Mouse (Mus musculus) megakaryocyte, adult 5-6 weeks (primary cell): ENCODE measurements around the gene Nxph4. TPM values are rescaled to one million over a fixed set of nuclear protein-coding genes. Genes with fewer than 3 reads are reported as not detected.

Experiments used
- ATAC-seq: 2 replicates; pipeline ENCODE4 v1.8.0; 2016; ENCODE audit warnings: mild to moderate bottlenecking, inconsistent platforms; ENCODE audit not compliant: poor library complexity, severe bottlenecking
- total RNA-seq, 2 experiments: library from RNA; stranded (forward) in 1 of 2; stranded (reverse) in 1 of 2; fragments of 153-499, 151-499 nt in 1 of 2; fragments of 221-1000, 200-1000 nt in 1 of 2; gene quantifications; 2 replicates each; pipeline versions ENCODE4 v1.2.3 to v1.2.4; 2015 to 2017

The Nxph4 gene
- total RNA-seq, 2 experiments from 2014 or later = not detected

- no peak for ATAC-seq
These were observed 9.6 kb upstream of the Nxph4 start for GRCm38 (mm10) chr10:127543916-127544315.

GRCm38 (mm10) chr10:127542720-127543119 is 8.4 kb upstream of the Nxph4 start:
- no peak for ATAC-seq

GRCm38 (mm10) chr10:127542084-127542483 is 7.7 kb upstream of the Nxph4 start:
- ATAC-seq = no peak

- ATAC-seq = no peak
These were observed 7.2 kb upstream of the Nxph4 start for GRCm38 (mm10) chr10:127541510-127541909.

GRCm38 (mm10) chr10:127537854-127538583 is 3.7 kb upstream of the Nxph4 start:
- ATAC-seq = peak; percentile 80

DNA sequence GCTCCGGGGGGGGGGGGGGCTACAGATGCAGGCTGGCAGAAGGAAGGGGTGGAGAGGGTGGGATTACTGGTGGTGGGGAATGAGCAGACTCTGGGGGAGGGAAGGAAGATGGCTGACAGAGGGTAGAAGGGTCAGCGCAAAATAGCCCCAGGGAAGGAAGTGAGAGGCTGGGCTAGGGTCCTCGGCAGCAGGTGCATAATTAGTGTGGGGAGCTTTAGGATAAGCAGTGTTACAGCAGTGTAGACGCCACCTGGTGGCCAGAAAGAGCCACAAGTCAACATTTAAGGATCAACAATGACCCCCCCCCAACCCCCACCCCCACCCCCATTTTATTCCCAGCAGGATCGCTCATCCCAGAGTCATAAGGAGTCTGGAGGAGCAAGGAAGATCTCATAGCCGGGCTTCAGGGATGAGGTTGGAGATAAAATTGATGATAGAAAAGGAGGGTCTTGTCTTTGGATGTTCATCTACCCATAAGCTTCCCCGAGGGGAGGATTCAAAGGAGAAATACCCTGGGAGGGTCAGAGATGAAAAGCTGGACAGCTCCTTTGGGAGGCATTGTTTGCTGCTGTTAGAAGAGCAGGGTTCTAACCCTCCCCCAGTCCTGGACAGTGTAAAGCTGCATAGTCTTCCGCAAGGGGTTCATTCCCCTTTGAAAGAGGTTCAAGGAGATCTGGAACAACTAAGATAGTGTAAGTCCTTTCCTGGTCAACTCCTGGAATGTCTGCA is 2.4 kb upstream of the Nxph4 start:
- ATAC-seq = no peak

DNA sequence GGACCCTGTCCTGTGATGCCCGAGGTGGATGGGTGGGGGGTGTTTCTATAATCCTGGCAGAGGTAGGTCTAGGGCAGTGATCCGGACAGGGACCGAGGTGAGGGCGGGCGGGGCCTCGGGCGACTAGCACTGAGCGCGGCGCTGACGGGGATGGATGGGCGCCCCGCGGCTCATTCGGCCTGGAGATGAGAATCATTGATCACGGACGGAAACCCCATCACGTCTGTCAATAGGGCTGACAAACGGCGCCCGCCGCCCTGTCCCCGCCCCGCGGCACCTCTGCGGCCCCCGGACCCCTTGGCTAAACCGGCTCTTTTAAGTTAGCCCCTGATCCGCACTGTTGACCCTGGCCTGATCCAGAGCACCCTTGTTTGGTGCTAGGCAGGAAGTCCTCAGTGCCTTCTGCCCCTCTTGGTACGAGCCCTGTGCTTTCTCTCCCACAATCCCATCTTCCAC is 598 bp upstream of the Nxph4 start:
- no peak for ATAC-seq

DNA sequence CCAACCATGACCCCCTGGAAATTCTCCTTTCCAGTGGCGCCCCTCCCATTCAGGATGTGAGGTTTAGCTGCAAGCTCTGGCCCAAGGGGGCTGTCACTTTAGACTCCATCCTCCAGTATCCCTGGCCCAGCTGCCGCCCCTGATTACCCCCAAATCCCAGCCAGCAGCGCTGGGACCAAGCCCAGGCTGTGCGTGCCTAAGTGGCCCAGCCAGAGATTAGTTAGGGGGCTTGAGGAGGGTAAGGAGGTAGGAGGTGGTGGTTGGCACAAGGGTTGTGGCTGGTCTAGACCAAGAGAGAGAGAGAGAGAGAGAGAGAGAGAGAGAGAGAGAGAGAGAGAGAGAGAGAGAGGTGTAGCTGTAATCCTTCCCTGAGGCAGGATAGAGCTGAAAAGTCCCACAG is 2.8 kb downstream of the Nxph4 start:
- ATAC-seq = no peak

GRCm38 (mm10) chr10:127530945-127531344 is 3.4 kb downstream of the Nxph4 start:
- no peak for ATAC-seq

GRCm38 (mm10) chr10:127527481-127527880 is 6.9 kb downstream of the Nxph4 start:
- ATAC-seq = no peak

DNA sequence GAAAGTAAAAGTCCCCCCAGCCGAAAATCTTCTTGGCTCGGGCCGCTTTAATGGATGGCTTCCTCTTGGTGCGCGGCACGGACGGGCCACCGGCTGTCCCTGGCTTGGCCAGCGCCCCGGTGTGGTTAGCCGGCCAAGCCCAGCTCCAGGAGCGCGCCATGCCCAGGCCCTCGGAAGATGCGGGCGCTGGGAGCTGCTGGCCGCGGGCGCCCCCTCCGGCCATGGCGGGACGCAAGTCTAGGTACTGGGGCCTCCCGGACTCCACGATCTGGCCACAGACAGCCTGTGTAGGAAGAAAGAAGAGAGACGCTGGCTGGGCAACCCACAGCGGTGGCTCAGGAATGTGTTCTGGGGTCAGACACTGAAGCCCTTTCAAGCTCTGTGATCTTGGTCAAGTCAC is 7.7 kb downstream of the Nxph4 start:
- peak; percentile 72 for ATAC-seq

DNA sequence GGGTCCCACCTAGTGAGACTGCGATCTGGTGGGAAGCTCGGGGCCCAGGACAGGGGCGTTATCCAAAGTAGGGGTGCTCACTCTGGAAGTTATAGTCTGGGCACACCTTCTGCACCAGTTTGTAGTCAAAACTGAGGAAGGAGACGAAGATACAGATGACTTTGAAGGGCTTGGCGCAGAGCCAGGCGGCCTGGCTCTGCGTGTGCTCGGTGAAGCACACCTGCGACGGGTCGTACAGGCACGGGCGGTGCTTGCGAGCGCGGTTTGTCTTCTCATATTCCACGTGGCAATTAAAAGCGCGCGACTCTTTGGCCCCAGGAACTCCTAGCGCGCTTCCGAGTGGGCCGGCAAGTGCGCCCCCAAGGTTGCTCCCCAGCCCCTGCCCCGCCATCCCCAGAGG is 8.3 kb downstream of the Nxph4 start:
- ATAC-seq = no peak

GRCm38 (mm10) chr10:127524646-127525255 is 9.6 kb downstream of the Nxph4 start:
- ATAC-seq = no peak

DNA sequence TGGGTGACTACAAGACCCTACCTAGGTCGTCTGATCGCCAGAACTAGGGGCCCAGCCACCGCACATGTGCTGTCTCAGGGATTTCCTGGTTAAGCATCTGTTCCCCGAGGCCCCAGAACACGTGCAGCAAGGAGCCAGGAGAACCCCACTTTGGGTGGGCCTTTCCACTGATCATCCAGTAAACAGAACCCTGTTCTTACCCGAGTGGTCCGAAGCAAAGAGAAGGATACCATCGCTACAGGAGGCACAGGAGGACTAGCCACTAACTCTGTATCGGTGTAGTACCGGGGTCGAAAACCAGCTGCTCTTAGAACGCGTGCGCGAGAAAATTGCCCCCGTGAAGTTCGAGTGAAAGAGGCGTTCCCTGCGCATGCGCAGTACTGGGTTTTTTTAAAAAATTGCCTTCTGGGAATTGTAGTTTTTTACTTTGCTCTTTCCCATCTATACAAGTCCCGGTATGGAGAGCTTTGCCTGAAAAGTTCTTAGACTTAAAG is 12.2 kb downstream of the Nxph4 start, which contains the start of gene Shmt2:
Shmt2 (minus strand) TSS at position 357 of the 494 bp plus-strand sequence.
- ATAC-seq = peak; percentile 39

- peak; percentile 54 for ATAC-seq
These were observed 12.7 kb downstream of the Nxph4 start for GRCm38 (mm10) chr10:127521611-127522080.

GRCm38 (mm10) chr10:127520714-127521357 is 13.5 kb downstream of the Nxph4 start:
- ATAC-seq = no peak

GRCm38 (mm10) chr10:127519903-127520713 is 14.3 kb downstream of the Nxph4 start:
- no peak for ATAC-seq

GRCm38 (mm10) chr10:127519041-127519701 is 15.2 kb downstream of the Nxph4 start:
- ATAC-seq = no peak

DNA sequence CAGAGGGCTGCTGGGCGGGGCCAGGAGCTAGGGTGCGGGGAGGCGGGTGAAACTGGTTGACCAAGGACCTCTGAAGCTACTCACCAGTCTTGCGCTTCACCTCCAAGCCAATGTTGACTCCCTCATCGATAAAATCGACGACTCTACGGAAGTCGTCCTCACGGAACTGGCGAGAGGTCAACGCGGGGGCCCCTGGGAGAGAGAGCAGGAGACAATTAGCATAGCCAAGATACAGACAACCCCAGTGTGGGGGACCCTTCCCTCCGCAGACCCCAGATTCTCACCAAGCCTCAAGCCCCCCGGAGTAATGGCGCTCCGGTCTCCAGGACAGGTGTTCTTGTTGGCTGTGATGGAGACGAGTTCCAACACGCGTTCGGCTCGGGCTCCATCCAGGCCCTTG is 16.4 kb downstream of the Nxph4 start:
- no peak for ATAC-seq
